Mouse (Mus musculus): ENCODE results near the gene Sh2d7. TPM values are rescaled to one million over a fixed set of nuclear protein-coding genes. Genes with fewer than 3 reads are reported as not detected.
"Not testable (repeated sequence)": the region's sequence is repeated elsewhere in the genome, so short reads cannot be mapped to it uniquely, and the experiment has no call there.

Gene Sh2d7
- total and polyA plus RNA-seq, 2 experiments from 2014 or later, result not detected

- H3K4me2 ChIP-seq (ENCODE audit: low read depth, low read length), result no peak overlapping the region
- no peaks in the 10 kb centered on the region for H3K36me3 ChIP-seq (replicated peaks; ENCODE audit: control insufficient read depth, insufficient read depth, low read length)
- no peak for DNase-seq (ENCODE audit: low spot score)
- no peak overlapping the region for H3K27ac ChIP-seq (ENCODE audit: low read depth)
- ATAC-seq (ENCODE audit: insufficient read depth, low read depth), result no peak
- no peaks in the 10 kb centered on the region for H3K9me3 ChIP-seq (replicated peaks; ENCODE audit: control insufficient read depth, low read length)
- no peak overlapping the region for H3K4me3 ChIP-seq (ENCODE audit: low read depth, low read length)
- TF ChIP-seq CTCF (IDR thresholded peaks at IDR 0.05; ENCODE audit: low read depth) (no peak), EP300 (IDR thresholded peaks at IDR 0.05; ENCODE audit: low read depth) (no peak)
- no peak overlapping the region for H3K9ac ChIP-seq (replicated peaks; ENCODE audit: low read depth, low read length)
- H3K27me3 ChIP-seq (ENCODE audit: control insufficient read depth, insufficient read depth, low read length), result no peaks in the 10 kb centered on the region
- WGBS, result 33% methylated on average over 1 of the region's 1 CpGs
- H3K4me1 ChIP-seq (ENCODE audit: control insufficient read depth, insufficient read depth), result no peaks in the 10 kb centered on the region
These were observed 44.9 kb downstream of the Sh2d7 start for GRCm38 (mm10) chr9:54583712-54584111.

- not testable (repeated sequence) for H3K9me3 ChIP-seq (replicated peaks; ENCODE audit: control insufficient read depth, low read length); H3K4me1 ChIP-seq (ENCODE audit: control insufficient read depth, insufficient read depth); DNase-seq (ENCODE audit: low spot score); H3K4me3 ChIP-seq (ENCODE audit: low read depth, low read length); H3K4me2 ChIP-seq (ENCODE audit: low read depth, low read length); H3K27me3 ChIP-seq (ENCODE audit: control insufficient read depth, insufficient read depth, low read length); H3K36me3 ChIP-seq (replicated peaks; ENCODE audit: control insufficient read depth, insufficient read depth, low read length); H3K27ac ChIP-seq (ENCODE audit: low read depth); H3K9ac ChIP-seq (replicated peaks; ENCODE audit: low read depth, low read length); ATAC-seq (ENCODE audit: insufficient read depth, low read depth)
- WGBS, result 60% methylated on average over 2 of the region's 2 CpGs
These were observed 45.3 kb downstream of the Sh2d7 start for GRCm38 (mm10) chr9:54584127-54584526.

GRCm38 (mm10) chr9:54585839-54586198, 47.0 kb downstream of the Sh2d7 start:
- H3K4me3 ChIP-seq (ENCODE audit: low read depth, low read length), result peak overlapping the region; percentile 86
- no peaks in the 10 kb centered on the region for H3K9me3 ChIP-seq (replicated peaks; ENCODE audit: control insufficient read depth, low read length)
- TF ChIP-seq CTCF (IDR thresholded peaks at IDR 0.05; ENCODE audit: low read depth) (no peak), EP300 (IDR thresholded peaks at IDR 0.05; ENCODE audit: low read depth) (no peak)
- peaks cover 8% of the 10 kb centered on the region for H3K36me3 ChIP-seq (replicated peaks; ENCODE audit: control insufficient read depth, insufficient read depth, low read length)
- H3K27ac ChIP-seq (ENCODE audit: low read depth), result no peak overlapping the region
- no peak for ATAC-seq (ENCODE audit: insufficient read depth, low read depth)
- no peaks in the 10 kb centered on the region for H3K4me1 ChIP-seq (ENCODE audit: control insufficient read depth, insufficient read depth)
- H3K4me2 ChIP-seq (ENCODE audit: low read depth, low read length), result peak overlapping the region; percentile 83
- no peaks in the 10 kb centered on the region for H3K27me3 ChIP-seq (ENCODE audit: control insufficient read depth, insufficient read depth, low read length)
- no peak overlapping the region for H3K9ac ChIP-seq (replicated peaks; ENCODE audit: low read depth, low read length)
- WGBS, result 35% methylated on average over 5 of the region's 5 CpGs
- DNase-seq (ENCODE audit: low spot score), result no peak

GRCm38 (mm10) chr9:54586199-54587061, 47.6 kb downstream of the Sh2d7 start, which contains the start of gene Idh3a:
TSS of gene Idh3a (plus strand) at chr9:54586334.
- Histone ChIP-seq H3K4me2 (ENCODE audit: low read depth, low read length) (peak within 1 kb of the TSS; percentile 83), H3K36me3 (replicated peaks; ENCODE audit: control insufficient read depth, insufficient read depth, low read length) (peaks cover 12% of the 10 kb centered on the region), H3K4me1 (ENCODE audit: control insufficient read depth, insufficient read depth) (no peaks in the 10 kb centered on the region), H3K9me3 (replicated peaks; ENCODE audit: control insufficient read depth, low read length) (no peaks in the 10 kb centered on the region), H3K4me3 (ENCODE audit: low read depth, low read length) (peak within 1 kb of the TSS; percentile 86), H3K27me3 (ENCODE audit: control insufficient read depth, insufficient read depth, low read length) (no peaks in the 10 kb centered on the region), H3K27ac (ENCODE audit: low read depth) (peak within 1 kb of the TSS; percentile 85), H3K9ac (replicated peaks; ENCODE audit: low read depth, low read length) (peak within 1 kb of the TSS; percentile 87)
- ATAC-seq (ENCODE audit: insufficient read depth, low read depth) (peak; percentile 99), DNase-seq (ENCODE audit: low spot score) (peak; percentile 98)
- WGBS, result under 1% methylated on average over 70 of the region's 73 CpGs
- no peak for TF ChIP-seq CTCF (IDR thresholded peaks at IDR 0.05; ENCODE audit: low read depth)
- no peak for TF ChIP-seq EP300 (IDR thresholded peaks at IDR 0.05; ENCODE audit: low read depth)

- peak overlapping the region; percentile 86 for H3K4me3 ChIP-seq (ENCODE audit: low read depth, low read length)
- H3K36me3 ChIP-seq (replicated peaks; ENCODE audit: control insufficient read depth, insufficient read depth, low read length), result peaks cover 26% of the 10 kb centered on the region
- whole genome bisulfite sequencing, result 38% methylated on average over 4 of the region's 4 CpGs
- H3K9ac ChIP-seq (replicated peaks; ENCODE audit: low read depth, low read length), result peak overlapping the region; percentile 87
- H3K9me3 ChIP-seq (replicated peaks; ENCODE audit: control insufficient read depth, low read length), result no peaks in the 10 kb centered on the region
- no peak for TF ChIP-seq EP300 (IDR thresholded peaks at IDR 0.05; ENCODE audit: low read depth)
- no peak for TF ChIP-seq CTCF (IDR thresholded peaks at IDR 0.05; ENCODE audit: low read depth)
- DNase-seq (ENCODE audit: low spot score) (no peak), ATAC-seq (ENCODE audit: insufficient read depth, low read depth) (no peak)
- no peaks in the 10 kb centered on the region for H3K4me1 ChIP-seq (ENCODE audit: control insufficient read depth, insufficient read depth)
- H3K27me3 ChIP-seq (ENCODE audit: control insufficient read depth, insufficient read depth, low read length), result no peaks in the 10 kb centered on the region
- H3K4me2 ChIP-seq (ENCODE audit: low read depth, low read length), result peak overlapping the region; percentile 83
- 0 out of 2 replicates have a peak overlapping the region, but pooled peaks have one; percentile 85 for H3K27ac ChIP-seq (ENCODE audit: low read depth)
These were observed 49.1 kb downstream of the Sh2d7 start for GRCm38 (mm10) chr9:54587863-54588262.

GRCm38 (mm10) chr9:54593652-54594051, 54.9 kb downstream of the Sh2d7 start:
- not testable (repeated sequence) for ATAC-seq (ENCODE audit: insufficient read depth, low read depth); H3K9me3 ChIP-seq (replicated peaks; ENCODE audit: control insufficient read depth, low read length); H3K4me2 ChIP-seq (ENCODE audit: low read depth, low read length); H3K27me3 ChIP-seq (ENCODE audit: control insufficient read depth, insufficient read depth, low read length); H3K9ac ChIP-seq (replicated peaks; ENCODE audit: low read depth, low read length); H3K4me3 ChIP-seq (ENCODE audit: low read depth, low read length); DNase-seq (ENCODE audit: low spot score); H3K27ac ChIP-seq (ENCODE audit: low read depth)
- H3K36me3 ChIP-seq (replicated peaks; ENCODE audit: control insufficient read depth, insufficient read depth, low read length), result peaks cover 82% of the 10 kb centered on the region
- 0 out of 2 replicates have a peak, but pooled peaks cover 13% of the 10 kb centered on the region for H3K4me1 ChIP-seq (ENCODE audit: control insufficient read depth, insufficient read depth)
- WGBS, result 75% methylated on average over 4 of the region's 4 CpGs

Other genes starting within 250 kb of the Sh2d7 start
- gene Dmxl2, start 37.4 kb upstream of the Sh2d7 start, total RNA-seq (2014; rRNA removed; ENCODE audit: low replicate concordance), result 12.6 and 26.6 TPM in 2 replicates
- gene Dmxl2, start 37.4 kb upstream of the Sh2d7 start, polyA plus RNA-seq (2015; fragmentation: Nextera tagmentation; extraction: Ambion mirVana), result 4.4 and 4.8 TPM in 2 replicates
- 4.5 TPM in 1 of 2 replicates, not detected in the other for gene Cib2, start 21.2 kb downstream of the Sh2d7 start, total RNA-seq (2014; rRNA removed; ENCODE audit: low replicate concordance)
- 2.0 and 2.4 TPM in 2 replicates for gene Cib2, start 21.2 kb downstream of the Sh2d7 start, polyA plus RNA-seq (2015; fragmentation: Nextera tagmentation; extraction: Ambion mirVana)
- 402 and 407 TPM in 2 replicates for gene Idh3a, start 47.4 kb downstream of the Sh2d7 start, total RNA-seq (2014; rRNA removed; ENCODE audit: low replicate concordance)
- 840 TPM in 2 replicates for gene Idh3a, start 47.4 kb downstream of the Sh2d7 start, polyA plus RNA-seq (2015; fragmentation: Nextera tagmentation; extraction: Ambion mirVana)
- gene Acsbg1, start 122.9 kb downstream of the Sh2d7 start, total RNA-seq (2014; rRNA removed; ENCODE audit: low replicate concordance), result 0.69 TPM in 1 of 2 replicates, not detected in the other
- 0.07 and 0.19 TPM in 2 replicates for gene Acsbg1, start 122.9 kb downstream of the Sh2d7 start, polyA plus RNA-seq (2015; fragmentation: Nextera tagmentation; extraction: Ambion mirVana)
- gene Dnaja4, start 159.9 kb downstream of the Sh2d7 start, total RNA-seq (2014; rRNA removed; ENCODE audit: low replicate concordance), result 23.3 and 28.2 TPM in 2 replicates
- 36.1 and 39.2 TPM in 2 replicates for gene Dnaja4, start 159.9 kb downstream of the Sh2d7 start, polyA plus RNA-seq (2015; fragmentation: Nextera tagmentation; extraction: Ambion mirVana)
- gene Wdr61, start 195.5 kb downstream of the Sh2d7 start, total RNA-seq (2014; rRNA removed; ENCODE audit: low replicate concordance), result 35.1 and 65.5 TPM in 2 replicates
- 91.8 and 92.2 TPM in 2 replicates for gene Wdr61, start 195.5 kb downstream of the Sh2d7 start, polyA plus RNA-seq (2015; fragmentation: Nextera tagmentation; extraction: Ambion mirVana)
- not detected in 2 replicates for gene Crabp1, start 225.8 kb downstream of the Sh2d7 start, total RNA-seq (2014; rRNA removed; ENCODE audit: low replicate concordance)
- gene Crabp1, start 225.8 kb downstream of the Sh2d7 start, polyA plus RNA-seq (2015; fragmentation: Nextera tagmentation; extraction: Ambion mirVana), result 0.34 and 0.60 TPM in 2 replicates

Data from heart, postnatal 0 days (tissue).